Mouse (Mus musculus) intestine, embryonic 16.5 days (tissue): ENCODE measurements around the gene Ppp1r37. TPM values are rescaled to one million over a fixed set of nuclear protein-coding genes. Genes with fewer than 3 reads are reported as not detected.

Experiments used
- ATAC-seq: fragments of 200-750 bp; cut with Nextera tagmentation; 2 replicates; pipeline ENCODE4 v1.8.0; 2017; ENCODE audit warnings: moderate TSS enrichment, moderate library complexity
- H3K27ac ChIP-seq: fragments of 300-500 bp; sonication (generic); 2 replicates; pipeline ENCODE4 v1.5.1; 2014; ENCODE audit warnings: mild to moderate bottlenecking, low read length
- H3K27me3 ChIP-seq: fragments of 300-500 bp; sonication (generic); replicated peaks from 2 replicates; pipeline ENCODE4 v1.6.1; 2014; ENCODE audit warnings: low read length, control low read depth, mixed read lengths; ENCODE audit not compliant: control insufficient read depth, insufficient read depth
- H3K36me3 ChIP-seq: fragments of 300-500 bp; sonication (generic); 2 replicates; pipeline ENCODE4 v1.6.1; 2014; ENCODE audit warnings: low read length, control low read depth; ENCODE audit not compliant: control insufficient read depth, insufficient read depth
- H3K4me1 ChIP-seq: fragments of 300-500 bp; sonication (generic); 2 replicates; pipeline ENCODE4 v1.6.1; 2014; ENCODE audit warnings: low read length, control low read depth, mixed read lengths; ENCODE audit not compliant: control insufficient read depth, insufficient read depth
- H3K4me2 ChIP-seq: fragments of 300-500 bp; sonication (generic); 2 replicates; pipeline ENCODE4 v1.6.1; 2014; ENCODE audit warnings: low read depth, low read length, control low read depth
- H3K4me3 ChIP-seq: fragments of 300-500 bp; sonication (generic); 2 replicates; pipeline ENCODE4 v1.5.1; 2014; ENCODE audit warnings: mild to moderate bottlenecking, low read length
- H3K9ac ChIP-seq: fragments of 300-500 bp; sonication (generic); 2 replicates; pipeline ENCODE4 v1.6.1; 2014; ENCODE audit warnings: low read depth, low read length
- H3K9me3 ChIP-seq: fragments of 300-500 bp; sonication (generic); 2 replicates; pipeline ENCODE4 v1.6.1; 2016; ENCODE audit warnings: low read length, control low read depth; ENCODE audit not compliant: control insufficient read depth
- WGBS: fragments of 180-500 bp; shearing (Covaris S2); extraction: QIAGEN DNeasy Blood & Tissue Kit; methylation state at CpG from one replicate; pipeline ENCODE4 v1.1.7; 2014; 5-methylcytosine and 5-hydroxymethylcytosine counted together
- polyA plus RNA-seq: library from polyadenylated mRNA; unstranded; fragments of >200 nt; fragmentation: Nextera tagmentation; extraction: Ambion mirVana; gene quantifications from 2 replicates; pipeline ENCODE4 v1.2.1, GENCODE M21; 2015

The Ppp1r37 gene
- polyA plus RNA-seq, 1 experiment from 2014 or later = 15.5 TPM

DNA sequence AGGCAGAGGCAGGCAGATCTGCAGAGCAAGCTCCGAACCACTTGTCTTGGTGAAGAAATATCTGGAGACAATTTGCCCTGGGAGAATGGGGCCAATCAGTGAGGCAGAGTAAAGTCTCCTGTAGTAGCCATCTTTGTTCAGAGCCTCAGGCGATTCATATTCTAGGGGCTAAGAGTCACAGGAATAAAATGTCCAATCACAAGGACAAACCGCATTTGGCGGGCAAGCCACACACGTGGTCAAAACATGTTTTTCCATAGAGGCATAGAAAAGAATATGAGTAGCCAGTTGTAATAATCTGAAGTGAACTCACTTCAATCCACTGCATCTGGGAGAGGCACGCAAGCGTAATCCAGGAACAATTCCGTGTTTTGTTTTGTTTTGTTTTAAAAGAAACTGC lies 79.6 kb downstream of the Ppp1r37 start:
- Histone ChIP-seq H3K4me1 (no peaks in the 10 kb centered on the region), H3K27ac (no peak overlapping the region), H3K36me3 (no peaks in the 10 kb centered on the region), H3K4me2 (no peak overlapping the region), H3K9me3 (no peaks in the 10 kb centered on the region), H3K9ac (no peak overlapping the region), H3K27me3 (peaks cover 5% of the 10 kb centered on the region; the same call in 1 of the 2 replicates), H3K4me3 (no peak overlapping the region)
- ATAC-seq = no peak
- 78% methylated on average over 8 of the region's 8 CpGs for WGBS

Other genes starting within 250 kb of the Ppp1r37 start
- 45.8 and 51.3 TPM in 2 replicates for gene Ercc1, start 218.3 kb downstream of the Ppp1r37 start, polyA plus RNA-seq
- 19.1 and 24.3 TPM in 2 replicates for gene Cd3eap, start 203.6 kb downstream of the Ppp1r37 start, polyA plus RNA-seq
- gene Ppp1r13l, start 203.3 kb downstream of the Ppp1r37 start, polyA plus RNA-seq = 3.1 and 4.2 TPM in 2 replicates
- gene Ercc2, start 181.1 kb downstream of the Ppp1r37 start, polyA plus RNA-seq = 15.5 and 17.6 TPM in 2 replicates
- 2.7 and 2.9 TPM in 2 replicates for gene Klc3, start 159.0 kb downstream of the Ppp1r37 start, polyA plus RNA-seq
- gene Ckm, start 158.3 kb downstream of the Ppp1r37 start, polyA plus RNA-seq = 15.3 and 17.6 TPM in 2 replicates
- 3.7 and 4.4 TPM in 2 replicates for gene Mark4, start 104.3 kb downstream of the Ppp1r37 start, polyA plus RNA-seq
- 0.27 and 0.46 TPM in 2 replicates for gene Exoc3l2, start 99.7 kb downstream of the Ppp1r37 start, polyA plus RNA-seq
- gene Bloc1s3, start 54.7 kb downstream of the Ppp1r37 start, polyA plus RNA-seq = 1.4 and 2.0 TPM in 2 replicates
- gene Trappc6a, start 54.7 kb downstream of the Ppp1r37 start, polyA plus RNA-seq = 147 and 159 TPM in 2 replicates
- 0.06 and 0.07 TPM in 2 replicates for gene Nkpd1, start 45.2 kb downstream of the Ppp1r37 start, polyA plus RNA-seq
- gene Zfp296, start 14.2 kb upstream of the Ppp1r37 start, polyA plus RNA-seq = 0.42 and 0.64 TPM in 2 replicates
- 132 and 137 TPM in 2 replicates for gene Gemin7, start 14.5 kb upstream of the Ppp1r37 start, polyA plus RNA-seq
- gene Clasrp, start 41.4 kb upstream of the Ppp1r37 start, polyA plus RNA-seq = 30.3 and 32.5 TPM in 2 replicates
- gene Relb, start 66.4 kb upstream of the Ppp1r37 start, polyA plus RNA-seq = 8.8 and 10.6 TPM in 2 replicates
- 70.5 and 77.6 TPM in 2 replicates for gene Clptm1, start 102.0 kb upstream of the Ppp1r37 start, polyA plus RNA-seq
- 463 and 798 TPM in 2 replicates for gene Apoc2, start 114.9 kb upstream of the Ppp1r37 start, polyA plus RNA-seq
- gene Gm44805, start 118.3 kb upstream of the Ppp1r37 start, polyA plus RNA-seq = not detected in 2 replicates
- gene Apoc4, start 118.4 kb upstream of the Ppp1r37 start, polyA plus RNA-seq = 2.6 and 8.3 TPM in 2 replicates
- 39.5 and 43.2 TPM in 2 replicates for gene Apoc1, start 129.6 kb upstream of the Ppp1r37 start, polyA plus RNA-seq
- 314 and 355 TPM in 2 replicates for gene Apoe, start 136.1 kb upstream of the Ppp1r37 start, polyA plus RNA-seq
- gene Tomm40, start 152.4 kb upstream of the Ppp1r37 start, polyA plus RNA-seq = 143 and 157 TPM in 2 replicates
- 143 and 149 TPM in 2 replicates for gene Nectin2, start 187.4 kb upstream of the Ppp1r37 start, polyA plus RNA-seq
- 58.7 and 62.7 TPM in 2 replicates for gene Bcam, start 207.9 kb upstream of the Ppp1r37 start, polyA plus RNA-seq
- 32.6 and 42.1 TPM in 2 replicates for gene Cblc, start 233.7 kb upstream of the Ppp1r37 start, polyA plus RNA-seq